Mouse (Mus musculus): ENCODE measurements at regions not wholly inside any gene's neighbourhood (a gene's known extent, or its start where the extent isn't known, plus 50 kb on each side); places are given as distances from the start of the nearest gene placed in this dataset.

GRCm38 (mm10) chr17:47138174-47138573 is 127.8 kb upstream of the Ubr2 start:
- TF ChIP-seq CTCF (IDR thresholded peaks at IDR 0.05; ENCODE audit: extremely low read depth, insufficient read depth, low read length) (no peak), POLR2A (IDR thresholded peaks at IDR 0.05; ENCODE audit: extremely low read depth, insufficient read depth, low read length) (no peak)

Measured in cortical plate, adult 2 months (tissue).